Mouse (Mus musculus): ENCODE measurements around the gene Agk.

GRCm38 (mm10) chr6:40303379-40303778 lies 21.6 kb upstream of the Agk start:
- TF ChIP-seq EP300 (IDR thresholded peaks at IDR 0.05; ENCODE audit: low read depth), result no peak
- peak; percentile 50 for TF ChIP-seq CTCF (IDR thresholded peaks at IDR 0.05; ENCODE audit: low read depth)
